Mouse (Mus musculus): Measurements from ENCODE around the gene Ccdc138.

DNA sequence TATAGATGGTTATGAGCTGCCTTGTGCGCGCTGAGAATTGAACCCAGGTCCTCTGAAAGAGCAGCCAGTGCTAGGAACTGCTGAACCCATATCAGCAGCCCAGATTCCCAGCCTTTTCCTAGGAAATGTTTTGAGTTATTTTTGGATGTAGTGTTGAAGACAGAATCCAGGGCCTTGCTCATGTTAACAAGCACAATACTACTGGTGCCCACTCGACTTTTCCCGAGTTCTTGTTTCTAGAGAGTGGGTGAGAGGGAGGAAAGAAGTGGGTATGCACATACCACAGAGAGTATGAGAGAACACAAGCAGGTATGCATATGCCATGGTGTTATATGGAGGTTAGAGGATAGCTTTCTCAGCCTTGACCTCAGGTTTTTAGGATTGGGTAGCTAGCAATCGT, 6.7 kb upstream of the Ccdc138 start:
- no peak for TF ChIP-seq POLR2A (IDR thresholded peaks at IDR 0.05; ENCODE audit: insufficient read depth, low read depth, low read length)
- no peak for TF ChIP-seq CTCF (IDR thresholded peaks at IDR 0.05; ENCODE audit: insufficient read depth, low read depth, low read length)

All from olfactory bulb, adult 2 months (tissue).